In the genomic region with DNA sequence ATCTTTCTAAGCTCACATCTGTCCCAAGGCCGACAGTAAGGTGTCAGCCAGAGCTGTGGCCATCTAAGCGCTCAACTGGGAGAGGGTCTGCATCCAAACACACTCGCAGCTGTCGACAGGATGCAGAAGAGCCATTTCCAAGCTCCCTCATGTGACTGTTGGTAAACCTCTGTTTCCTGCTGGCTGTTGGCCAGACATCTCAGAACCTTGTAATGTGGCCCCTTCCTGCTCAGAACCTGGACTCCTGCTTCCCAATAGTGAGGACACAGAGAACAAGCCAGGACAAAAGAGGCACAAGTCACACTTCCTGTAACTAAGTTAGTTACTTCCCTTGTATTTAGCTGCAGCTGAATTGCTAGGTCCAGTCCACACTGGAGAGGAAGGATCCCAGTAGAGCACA, we compare ENCODE assay signal across 8 mouse cellular contexts.
A peak's percentile ranks its signal among the peaks of the same experiment; 100 is the strongest.
DNase-seq lines count a peak whose midpoint lies in the region; ATAC-seq and TF ChIP-seq lines count a peak whose summit lies in the region.

No protein-coding gene starts in this region.

- H3K9me3 ChIP-seq in limb, embryonic 12.5 days, result no peaks in the 10 kb centered on the region
- H3K9me3 ChIP-seq in midbrain, embryonic 11.5 days (ENCODE audit: control insufficient read depth, low read length), result no peaks in the 10 kb centered on the region

- no peak overlapping the region for H3K4me2 ChIP-seq in limb, embryonic 12.5 days
- no peak overlapping the region for H3K4me2 ChIP-seq in midbrain, embryonic 11.5 days

- no peaks in the 10 kb centered on the region for H3K36me3 ChIP-seq in limb, embryonic 12.5 days
- no peaks in the 10 kb centered on the region for H3K36me3 ChIP-seq in midbrain, embryonic 11.5 days (ENCODE audit: control insufficient read depth, insufficient read depth, low read length)

- H3K4me3 ChIP-seq in layer of hippocampus, adult 2 months, result no peak overlapping the region
- H3K4me3 ChIP-seq in limb, embryonic 12.5 days (replicated peaks), result no peak overlapping the region
- no peak overlapping the region for H3K4me3 ChIP-seq in midbrain, embryonic 11.5 days (ENCODE audit: low read depth, low read length)

- peak overlapping the region; percentile 53; the same call in 1 of the 2 replicates for H3K27ac ChIP-seq in layer of hippocampus, adult 2 months
- H3K27ac ChIP-seq in limb, embryonic 12.5 days, result peak overlapping the region; percentile 31; the same call in 1 of the 2 replicates
- no peak overlapping the region for H3K27ac ChIP-seq in midbrain, embryonic 11.5 days (ENCODE audit: low read depth, low read length)

- no peak for DNase-seq in layer of hippocampus, adult 2 months (ENCODE audit: low spot score in 2 of 2)
- no peak for DNase-seq in layer of hippocampus, postnatal 25 days (ENCODE audit: extremely low spot score in 1 of 2, low spot score in 1 of 2)
- DNase-seq in brain, adult 2 months (ENCODE audit: low read depth, low spot score), result peak; percentile 41
- peak; percentile 68 to 77 for DNase-seq in heart, postnatal 10 days
- DNase-seq in ovary, postnatal 14 days (ENCODE audit: low spot score), result peak; percentile 7
- DNase-seq in midbrain, embryonic 11.5 days (ENCODE audit: low spot score, missing footprints), result no peak
- DNase-seq in right cerebral cortex, postnatal 25 days, result no peak

- WGBS in limb, embryonic 12.5 days, result 62% methylated on average over 4 of the region's 4 CpGs
- whole genome bisulfite sequencing in midbrain, embryonic 11.5 days, result 79% methylated on average over 4 of the region's 4 CpGs

- H3K9ac ChIP-seq in limb, embryonic 12.5 days (replicated peaks), result no peak overlapping the region
- no peak overlapping the region for H3K9ac ChIP-seq in midbrain, embryonic 11.5 days (ENCODE audit: low read length)

- H3K4me1 ChIP-seq in limb, embryonic 12.5 days (replicated peaks), result peaks cover 22% of the 10 kb centered on the region
- no peaks in the 10 kb centered on the region for H3K4me1 ChIP-seq in midbrain, embryonic 11.5 days (ENCODE audit: control insufficient read depth, insufficient read depth, low read length)

- intact Hi-C loops in heart, postnatal 10 days (cut with DNase I), result no loop called here

- no peak for ATAC-seq in limb, embryonic 12.5 days (ENCODE audit: insufficient number of reproducible peaks, insufficient read depth, low FRiP score, low TSS enrichment, low read depth)
- no peak for ATAC-seq in midbrain, embryonic 11.5 days (ENCODE audit: low FRiP score)

- no peaks in the 10 kb centered on the region for H3K27me3 ChIP-seq in limb, embryonic 12.5 days
- no peaks in the 10 kb centered on the region for H3K27me3 ChIP-seq in midbrain, embryonic 11.5 days (ENCODE audit: control insufficient read depth, insufficient read depth, low read length)

- no peak for TF ChIP-seq CTCF in layer of hippocampus, adult 2 months (conservative IDR thresholded peaks at IDR 0.05)

Comparison
In these comparisons a context has a peak if more than half of its experiments do, and no peak if none do; other contexts are left out.
1. DNase-seq: peak in brain, adult 2 months (single experiment), heart, postnatal 10 days (2 of 2) and ovary, postnatal 14 days (single experiment); none in layer of hippocampus, adult 2 months (0 of 2), layer of hippocampus, postnatal 25 days (0 of 2), midbrain, embryonic 11.5 days (single experiment) and right cerebral cortex, postnatal 25 days (single experiment).